Mouse (Mus musculus) hindbrain, embryonic 15.5 days (tissue): ENCODE measurements around the gene Nln. TPM values are rescaled to one million over a fixed set of nuclear protein-coding genes. Genes with fewer than 3 reads are reported as not detected.

Experiments used
- ATAC-seq: fragments of 200-750 bp; cut with Nextera tagmentation; 2 replicates; pipeline ENCODE4 v1.8.0; 2017; ENCODE audit warnings: low read depth, moderate number of reproducible peaks, moderate TSS enrichment; ENCODE audit not compliant: low FRiP score
- H3K27ac ChIP-seq: fragments of 300-500 bp; sonication (generic); replicated peaks from 2 replicates; pipeline ENCODE4 v1.5.1; 2015; ENCODE audit warnings: mild to moderate bottlenecking, inconsistent platforms
- H3K27me3 ChIP-seq: fragments of 300-500 bp; sonication (generic); 2 replicates; pipeline ENCODE4 v1.6.1; 2015; ENCODE audit warnings: control low read depth, inconsistent platforms
- H3K36me3 ChIP-seq: fragments of 300-500 bp; sonication (generic); 2 replicates; pipeline ENCODE4 v1.6.1; 2015; ENCODE audit warnings: control low read depth, inconsistent platforms
- H3K4me1 ChIP-seq: fragments of 300-500 bp; sonication (generic); replicated peaks from 2 replicates; pipeline ENCODE4 v1.6.1; 2015; ENCODE audit warnings: control low read depth, inconsistent platforms
- H3K4me2 ChIP-seq: fragments of 300-500 bp; sonication (generic); 2 replicates; pipeline ENCODE4 v1.6.1; 2015; ENCODE audit warnings: moderate library complexity, mild to moderate bottlenecking, inconsistent platforms
- H3K4me3 ChIP-seq: fragments of 300-500 bp; sonication (generic); 2 replicates; pipeline ENCODE4 v1.5.1; 2015; ENCODE audit warnings: mild to moderate bottlenecking, inconsistent platforms
- H3K9ac ChIP-seq: fragments of 300-500 bp; sonication (generic); 2 replicates; pipeline ENCODE4 v1.6.1; 2015; ENCODE audit warnings: inconsistent platforms
- H3K9me3 ChIP-seq: fragments of 300-500 bp; sonication (generic); 2 replicates; pipeline ENCODE4 v1.6.1; 2016; ENCODE audit warnings: control low read depth, inconsistent platforms
- WGBS: fragments of 180-500 bp; shearing (Covaris S2); methylation state at CpG from one replicate; pipeline ENCODE4 v1.1.7; 2015; 5-methylcytosine and 5-hydroxymethylcytosine counted together
- polyA plus RNA-seq: library from polyadenylated mRNA; unstranded; fragments of >200 nt; fragmentation: Nextera tagmentation; extraction: Ambion mirVana; gene quantifications from 2 replicates; pipeline ENCODE4 v1.2.1, GENCODE M21; 2015

Nln gene
- polyA plus RNA-seq, 1 experiment from 2014 or later: 64.6 TPM

GRCm38 (mm10) chr13:104091734-104092133 is 17.7 kb downstream of the Nln start:
- H3K9ac ChIP-seq: no peak overlapping the region
- H3K4me1 ChIP-seq: peaks cover 4% of the 10 kb centered on the region; the same call in 1 of the 2 replicates
- no peaks in the 10 kb centered on the region for H3K27me3 ChIP-seq
- WGBS: 20% methylated on average over 1 of the region's 1 CpGs
- H3K9me3 ChIP-seq: no peaks in the 10 kb centered on the region
- H3K4me2 ChIP-seq: no peak overlapping the region
- peaks cover 3% of the 10 kb centered on the region; the same call in 1 of the 2 replicates for H3K36me3 ChIP-seq
- H3K4me3 ChIP-seq: no peak overlapping the region
- ATAC-seq: no peak
- no peak overlapping the region for H3K27ac ChIP-seq

DNA sequence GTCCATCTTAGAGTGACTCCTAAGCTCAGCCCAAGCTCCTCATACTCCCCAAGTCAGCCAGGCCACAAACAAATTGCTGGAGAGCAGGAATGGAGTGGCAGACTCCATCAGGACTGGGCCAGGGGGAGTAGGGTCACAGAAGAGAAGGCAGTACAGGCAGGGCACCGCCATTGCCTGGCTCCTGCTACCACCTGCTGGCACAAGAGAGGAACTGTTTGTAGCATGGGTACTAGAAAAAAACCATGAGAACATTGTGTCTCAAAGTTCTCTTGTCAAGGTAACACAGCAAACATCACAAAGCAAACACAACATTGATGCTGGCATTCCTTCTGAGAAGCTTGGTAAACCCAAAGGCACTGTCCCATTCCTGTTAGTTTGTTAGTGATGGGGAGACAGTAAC is 20.0 kb downstream of the Nln start:
- peaks cover 4% of the 10 kb centered on the region; the same call in 1 of the 2 replicates for H3K4me1 ChIP-seq
- H3K27ac ChIP-seq: no peak overlapping the region
- 19% methylated on average over 1 of the region's 1 CpGs for WGBS
- peaks cover 3% of the 10 kb centered on the region; the same call in 1 of the 2 replicates for H3K36me3 ChIP-seq
- H3K4me2 ChIP-seq: no peak overlapping the region
- no peaks in the 10 kb centered on the region for H3K9me3 ChIP-seq
- peak; percentile 67; the same call in 1 of the 2 replicates for ATAC-seq
- H3K4me3 ChIP-seq: no peak overlapping the region
- H3K27me3 ChIP-seq: no peaks in the 10 kb centered on the region
- H3K9ac ChIP-seq: no peak overlapping the region

DNA sequence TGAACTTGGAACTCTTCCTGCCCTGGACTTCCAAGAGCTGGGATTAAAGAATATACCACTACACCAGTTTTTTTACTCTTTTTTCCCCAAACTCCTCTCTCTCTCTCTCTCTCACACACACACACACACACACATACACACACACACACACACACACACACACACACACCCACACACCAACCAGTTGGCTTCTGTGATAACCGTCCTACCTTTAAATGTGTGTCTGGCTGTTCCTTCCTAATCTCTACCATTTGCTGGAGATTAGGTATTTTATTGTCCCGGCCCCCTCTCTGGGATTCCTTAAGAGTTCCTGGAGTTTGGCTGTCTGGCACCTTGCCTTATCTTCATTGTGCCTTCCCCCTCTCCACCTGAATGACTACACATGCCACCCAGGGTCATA is 24.8 kb downstream of the Nln start:
- Histone ChIP-seq H3K4me2 (no peak overlapping the region), H3K27me3 (no peaks in the 10 kb centered on the region), H3K4me1 (no peaks in the 10 kb centered on the region), H3K9ac (no peak overlapping the region), H3K36me3 (no peaks in the 10 kb centered on the region), H3K27ac (no peak overlapping the region), H3K4me3 (no peak overlapping the region), H3K9me3 (no peaks in the 10 kb centered on the region)
- ATAC-seq: no peak
- WGBS: 87% methylated on average over 2 of the region's 2 CpGs

DNA sequence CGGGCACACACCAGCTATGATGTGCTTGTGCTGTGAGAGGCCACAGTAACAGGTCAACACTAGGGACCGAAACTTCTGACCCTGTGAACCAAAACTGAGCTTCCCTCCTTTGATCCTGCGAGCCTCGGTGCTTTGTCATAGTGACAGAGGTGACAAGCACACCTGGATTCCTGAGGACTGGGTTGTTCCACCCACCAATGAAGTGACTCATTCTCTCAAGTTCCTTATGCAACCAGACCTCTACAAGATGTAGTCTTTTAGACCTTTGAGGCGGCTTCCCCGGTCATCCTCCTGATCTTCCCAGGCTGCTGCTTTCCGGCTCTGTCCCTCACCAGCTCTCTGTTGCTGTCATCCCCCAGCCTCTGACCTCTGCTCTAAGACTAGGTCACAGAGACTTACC is 26.9 kb downstream of the Nln start:
- 95% methylated on average over 7 of the region's 7 CpGs for WGBS
- no peak overlapping the region for H3K9ac ChIP-seq
- H3K4me1 ChIP-seq: no peaks in the 10 kb centered on the region
- no peak overlapping the region for H3K27ac ChIP-seq
- ATAC-seq: no peak
- no peaks in the 10 kb centered on the region for H3K27me3 ChIP-seq
- H3K36me3 ChIP-seq: no peaks in the 10 kb centered on the region
- H3K9me3 ChIP-seq: no peaks in the 10 kb centered on the region
- H3K4me2 ChIP-seq: no peak overlapping the region
- no peak overlapping the region for H3K4me3 ChIP-seq

- no peak overlapping the region for H3K4me3 ChIP-seq
- no peaks in the 10 kb centered on the region for H3K27me3 ChIP-seq
- H3K4me1 ChIP-seq: no peaks in the 10 kb centered on the region
- H3K27ac ChIP-seq: no peak overlapping the region
- 82% methylated on average over 6 of the region's 6 CpGs for WGBS
- no peak for ATAC-seq
- H3K9ac ChIP-seq: no peak overlapping the region
- H3K36me3 ChIP-seq: peaks cover 5% of the 10 kb centered on the region
- H3K4me2 ChIP-seq: no peak overlapping the region
- H3K9me3 ChIP-seq: no peaks in the 10 kb centered on the region
Measured at GRCm38 (mm10) chr13:104076993-104077392, 32.4 kb downstream of the Nln start.

- Histone ChIP-seq H3K4me1 (no peaks in the 10 kb centered on the region), H3K27ac (no peak overlapping the region), H3K36me3 (peaks cover 14% of the 10 kb centered on the region), H3K4me2 (no peak overlapping the region), H3K9me3 (no peaks in the 10 kb centered on the region), H3K4me3 (no peak overlapping the region), H3K27me3 (no peaks in the 10 kb centered on the region), H3K9ac (no peak overlapping the region)
- no peak for ATAC-seq
- WGBS: 84% methylated on average over 10 of the region's 10 CpGs
Measured at GRCm38 (mm10) chr13:104074731-104075130, 34.7 kb downstream of the Nln start.

GRCm38 (mm10) chr13:104074230-104074629 is 35.2 kb downstream of the Nln start:
- Histone ChIP-seq H3K27ac (no peak overlapping the region), H3K27me3 (no peaks in the 10 kb centered on the region), H3K9ac (no peak overlapping the region), H3K4me3 (no peak overlapping the region), H3K4me1 (no peaks in the 10 kb centered on the region), H3K9me3 (no peaks in the 10 kb centered on the region), H3K36me3 (peaks cover 15% of the 10 kb centered on the region), H3K4me2 (no peak overlapping the region)
- ATAC-seq: no peak
- 98% methylated on average over 8 of the region's 8 CpGs for WGBS

DNA sequence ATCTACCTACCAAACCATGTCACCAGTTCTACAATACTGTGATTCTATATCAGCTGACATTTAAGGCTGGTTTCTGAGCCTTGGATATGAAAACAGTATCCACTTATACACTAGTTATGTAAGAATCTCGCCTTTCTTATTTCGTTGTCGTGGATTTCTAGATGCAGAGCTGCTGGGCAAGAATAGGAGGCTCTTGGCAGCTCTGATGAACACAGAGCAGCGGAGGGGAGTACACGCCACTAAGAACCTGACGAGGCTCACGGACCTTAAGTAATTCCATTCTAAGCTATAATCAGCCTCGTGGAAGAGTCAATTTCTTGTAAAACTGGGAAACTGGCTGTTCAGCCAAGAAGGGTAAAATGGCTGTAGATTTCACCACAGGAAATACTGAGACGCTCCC is 37.1 kb downstream of the Nln start:
- WGBS: 87% methylated on average over 9 of the region's 9 CpGs
- Histone ChIP-seq H3K9ac (no peak overlapping the region), H3K36me3 (peaks cover 28% of the 10 kb centered on the region), H3K4me2 (no peak overlapping the region), H3K27me3 (no peaks in the 10 kb centered on the region), H3K4me3 (no peak overlapping the region), H3K4me1 (no peaks in the 10 kb centered on the region), H3K27ac (no peak overlapping the region), H3K9me3 (no peaks in the 10 kb centered on the region)
- no peak for ATAC-seq

DNA sequence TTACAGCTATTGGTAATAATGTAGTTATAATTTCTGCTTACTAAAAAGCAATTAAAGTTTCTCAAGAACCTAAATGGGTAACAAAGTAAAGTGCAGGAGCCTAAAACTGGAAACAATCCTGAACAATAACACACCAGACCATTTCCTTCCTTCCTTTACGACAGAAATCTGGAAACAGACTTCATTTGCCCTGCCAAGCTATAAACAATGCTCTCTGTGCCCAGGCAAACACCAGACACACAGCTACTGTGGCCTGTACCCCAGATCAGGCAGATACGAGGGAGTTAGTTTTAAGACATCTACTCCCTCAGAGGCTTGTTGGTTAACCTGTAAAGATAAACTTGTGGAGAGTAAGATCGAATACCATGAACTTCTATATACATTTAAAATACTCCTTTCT is 38.7 kb downstream of the Nln start:
- 76% methylated on average over 3 of the region's 3 CpGs for WGBS
- peaks cover 28% of the 10 kb centered on the region for H3K36me3 ChIP-seq
- H3K4me2 ChIP-seq: no peak overlapping the region
- no peak overlapping the region for H3K27ac ChIP-seq
- H3K9me3 ChIP-seq: no peaks in the 10 kb centered on the region
- no peak for ATAC-seq
- H3K27me3 ChIP-seq: no peaks in the 10 kb centered on the region
- no peak overlapping the region for H3K9ac ChIP-seq
- no peak overlapping the region for H3K4me3 ChIP-seq
- no peaks in the 10 kb centered on the region for H3K4me1 ChIP-seq

GRCm38 (mm10) chr13:104069216-104069615 is 40.2 kb downstream of the Nln start:
- WGBS: 76% methylated on average over 11 of the region's 11 CpGs
- ATAC-seq: no peak
- H3K36me3 ChIP-seq: peaks cover 36% of the 10 kb centered on the region

GRCm38 (mm10) chr13:104065649-104066347 is 43.6 kb downstream of the Nln start:
- Histone ChIP-seq H3K4me2 (no peak overlapping the region), H3K27ac (no peak overlapping the region), H3K4me1 (peaks cover 3% of the 10 kb centered on the region; the same call in 1 of the 2 replicates), H3K27me3 (no peaks in the 10 kb centered on the region), H3K36me3 (peaks cover 38% of the 10 kb centered on the region), H3K9ac (no peak overlapping the region), H3K4me3 (no peak overlapping the region), H3K9me3 (no peaks in the 10 kb centered on the region)
- 85% methylated on average over 2 of the region's 2 CpGs for WGBS
- no peak for ATAC-seq

More at GRCm38 (mm10) chr13:104069216-104069615, 40.2 kb downstream of the Nln start:
- Histone ChIP-seq H3K9ac (no peak overlapping the region), H3K4me2 (no peak overlapping the region), H3K27ac (no peak overlapping the region), H3K4me1 (no peaks in the 10 kb centered on the region), H3K4me3 (no peak overlapping the region), H3K27me3 (no peaks in the 10 kb centered on the region), H3K9me3 (no peaks in the 10 kb centered on the region)

DNA sequence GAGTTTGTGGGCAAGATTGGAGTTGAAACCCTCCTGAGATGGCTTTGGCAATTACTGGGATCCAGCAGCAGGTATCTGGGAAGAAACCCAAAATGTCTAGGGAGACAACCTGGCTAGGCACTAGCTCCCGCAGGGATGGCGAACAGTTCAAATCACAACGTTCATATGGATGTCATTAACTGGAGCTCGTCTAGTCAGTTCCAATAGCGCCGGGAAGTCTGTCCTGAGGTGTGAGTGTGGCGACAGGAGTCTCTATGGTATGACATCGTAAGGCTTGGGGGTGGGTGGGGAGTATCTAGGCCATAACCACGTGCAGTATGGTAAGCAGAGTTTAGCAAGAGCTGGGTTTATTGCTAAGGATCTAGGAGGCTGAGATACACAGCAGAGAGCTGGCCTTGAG is 46.4 kb downstream of the Nln start:
- Histone ChIP-seq H3K27me3 (no peaks in the 10 kb centered on the region), H3K4me1 (peaks cover 3% of the 10 kb centered on the region; the same call in 1 of the 2 replicates)

More for the DNA sequence above, 46.4 kb downstream of the Nln start:
- Histone ChIP-seq H3K27ac (no peak overlapping the region), H3K4me2 (no peak overlapping the region), H3K9ac (no peak overlapping the region), H3K36me3 (peaks cover 39% of the 10 kb centered on the region), H3K4me3 (no peak overlapping the region), H3K9me3 (no peaks in the 10 kb centered on the region)
- no peak for ATAC-seq
- 82% methylated on average over 9 of the region's 9 CpGs for WGBS
